ENCODE assay signal across 1 mouse cellular context in genomic region chr11:69838714-69839104, GRCm38 (mm10).
TF ChIP-seq lines count a peak whose summit lies in the region.

No protein-coding gene starts in this region.

TF ChIP-seq in CH12.LX, 34 proteins besides CTCF, POLR2A, EP300 and RAD21 (continued from another document):
- TF ChIP-seq GABPA (IDR thresholded peaks at IDR 0.05; ENCODE audit: insufficient replicate concordance, low read depth, low read length) (no peak), ZMIZ1 (IDR thresholded peaks at IDR 0.05; ENCODE audit: low read depth, low read length) (no peak), UBTF (IDR thresholded peaks at IDR 0.05; ENCODE audit: low read depth, low read length) (0 out of 2 replicates have a peak, but pooled peaks have one; percentile 12), SIN3A (IDR thresholded peaks at IDR 0.05; ENCODE audit: low read length) (peak; percentile 58), USF2 (conservative IDR thresholded peaks at IDR 0.05; ENCODE audit: low read depth, low read length) (no peak), MXI1 (IDR thresholded peaks at IDR 0.05; ENCODE audit: low read depth, low read length) (no peak), MYC (IDR thresholded peaks at IDR 0.05; ENCODE audit: low read depth, low read length) (no peak), ETS1 (conservative IDR thresholded peaks at IDR 0.05; ENCODE audit: low read depth, low read length) (no peak)
